Mouse (Mus musculus) CH12.LX (cell line): ENCODE measurements around the gene Clec3b. TPM values are rescaled to one million over a fixed set of nuclear protein-coding genes. Genes with fewer than 3 reads are reported as not detected.

Experiments used
- DNase-seq: peaks from one replicate; pipeline ENCODE4 v3.0.0-alpha.2; 2013; ENCODE audit errors: extremely low read depth
- H3K27ac ChIP-seq: 2 replicates; pipeline ENCODE4 v1.5.1; 2012; ENCODE audit warnings: low read depth, mild to moderate bottlenecking, control low read depth, moderate library complexity; ENCODE audit not compliant: insufficient read depth
- H3K27me3 ChIP-seq: replicated peaks from 2 replicates; pipeline ENCODE3; 2012; ENCODE audit warnings: inconsistent platforms
- H3K36me3 ChIP-seq, 2 experiments: replicated peaks in 1 of 2; 2 replicates each; pipeline versions ENCODE3 to v1.6.1; 2012; ENCODE audit warnings: inconsistent platforms in 1 of 2, low read length in 1 of 2, mild to moderate bottlenecking in 1 of 2, mixed read lengths in 1 of 2, moderate library complexity in 1 of 2; ENCODE audit not compliant: control insufficient read depth in 1 of 2, insufficient read depth in 1 of 2
- H3K4me1 ChIP-seq, 2 experiments: 2 replicates each; pipeline ENCODE4 v1.6.1; 2012; ENCODE audit warnings: inconsistent platforms in 1 of 2, moderate library complexity in 1 of 2; ENCODE audit not compliant: insufficient read depth in 2 of 2, control insufficient read depth in 1 of 2
- H3K4me2 ChIP-seq: 2 replicates; pipeline ENCODE4 v1.6.1; 2012; ENCODE audit warnings: low read depth, mild to moderate bottlenecking, control low read depth; ENCODE audit not compliant: poor library complexity, insufficient read depth, severe bottlenecking
- H3K4me3 ChIP-seq, 3 experiments: fragments of 150-350 bp in 1 of 3; sonication (generic) in 1 of 3; replicated peaks in 1 of 3; 2 replicates each; pipeline versions ENCODE3 to v1.5.1; 2011 to 2012; ENCODE audit warnings: low read depth in 2 of 3, low read length in 2 of 3, mild to moderate bottlenecking in 2 of 3, moderate library complexity in 2 of 3, control low read depth in 1 of 3, improper control_type of control experiment in 1 of 3, inconsistent platforms in 1 of 3, mixed read lengths in 1 of 3; ENCODE audit not compliant: poor library complexity in 1 of 3
- H3K79me2 ChIP-seq: replicated peaks from 2 replicates; pipeline ENCODE4 v1.6.1; 2012; ENCODE audit warnings: mild to moderate bottlenecking, moderate library complexity; ENCODE audit not compliant: control insufficient read depth, poor library complexity, insufficient read depth, severe bottlenecking; ENCODE audit errors: extremely low read depth
- H3K9ac ChIP-seq: 2 replicates; pipeline ENCODE4 v1.6.1; 2012; ENCODE audit warnings: low read depth, mild to moderate bottlenecking, control low read depth, moderate library complexity; ENCODE audit not compliant: insufficient read depth
- H3K9me3 ChIP-seq: replicated peaks from 2 replicates; pipeline ENCODE3; 2012; ENCODE audit warnings: low read length, inconsistent platforms, mixed read lengths
- BHLHE40 ChIP-seq: IDR thresholded peaks from 2 replicates; pipeline ENCODE4 v1.6.1; 2011; ENCODE audit warnings: mild to moderate bottlenecking, low read depth, low read length, improper control_type of control experiment
- CHD1 ChIP-seq: IDR thresholded peaks from 2 replicates; pipeline ENCODE4 v1.6.1; 2012; ENCODE audit warnings: low read depth, low read length, improper control_type of control experiment, inconsistent platforms
- CHD2 ChIP-seq: IDR thresholded peaks from 2 replicates; pipeline ENCODE4 v1.6.1; 2011; ENCODE audit warnings: low read length, improper control_type of control experiment
- E2F4 ChIP-seq: IDR thresholded peaks from 2 replicates; pipeline ENCODE4 v1.6.1; 2011; ENCODE audit warnings: low read depth, low read length, improper control_type of control experiment; ENCODE audit not compliant: insufficient replicate concordance
- EP300 ChIP-seq: IDR thresholded peaks from 2 replicates; pipeline ENCODE4 v1.6.1; 2011; ENCODE audit warnings: low read length, improper control_type of control experiment
- ETS1 ChIP-seq: conservative IDR thresholded peaks from 2 replicates; pipeline ENCODE4 v1.6.1; 2012; ENCODE audit warnings: low read depth, mild to moderate bottlenecking, inconsistent platforms, low read length, improper control_type of control experiment, moderate library complexity
- IRF4 ChIP-seq: IDR thresholded peaks from 2 replicates; pipeline ENCODE4 v1.6.1; 2014; ENCODE audit warnings: low read depth, mild to moderate bottlenecking, inconsistent platforms, low read length, improper control_type of control experiment
- JUN ChIP-seq: IDR thresholded peaks from 2 replicates; pipeline ENCODE4 v1.6.1; 2011; ENCODE audit warnings: low read depth, mild to moderate bottlenecking, low read length, improper control_type of control experiment, moderate library complexity; ENCODE audit not compliant: insufficient read depth
- JUND ChIP-seq: conservative IDR thresholded peaks from 2 replicates; pipeline ENCODE4 v1.6.1; 2011; ENCODE audit warnings: low read depth, low read length, improper control_type of control experiment
- KAT2A ChIP-seq: IDR thresholded peaks from 2 replicates; pipeline ENCODE4 v1.6.1; 2012; ENCODE audit warnings: low read length, improper control_type of control experiment, inconsistent platforms; ENCODE audit not compliant: insufficient replicate concordance
- MAFK ChIP-seq: IDR thresholded peaks from 2 replicates; pipeline ENCODE4 v1.6.1; 2011; ENCODE audit warnings: low read length, improper control_type of control experiment; ENCODE audit not compliant: insufficient replicate concordance
- MAX ChIP-seq: IDR thresholded peaks from 2 replicates; pipeline ENCODE4 v1.6.1; 2011; ENCODE audit warnings: low read length, improper control_type of control experiment
- MAZ ChIP-seq: IDR thresholded peaks from 2 replicates; pipeline ENCODE4 v1.6.1; 2012; ENCODE audit warnings: low read depth, mild to moderate bottlenecking, inconsistent platforms, low read length, improper control_type of control experiment, moderate library complexity
- MXI1 ChIP-seq: IDR thresholded peaks from 2 replicates; pipeline ENCODE4 v1.6.1; 2011; ENCODE audit warnings: mild to moderate bottlenecking, low read depth, low read length, improper control_type of control experiment
- MYC ChIP-seq: IDR thresholded peaks from 2 replicates; pipeline ENCODE4 v1.6.1; 2011; ENCODE audit warnings: low read depth, mild to moderate bottlenecking, improper control_type of control experiment, low read length
- NELFE ChIP-seq: IDR thresholded peaks from 2 replicates; pipeline ENCODE4 v1.6.1; 2011; ENCODE audit warnings: low read depth, low read length, improper control_type of control experiment
- NRF1 ChIP-seq: IDR thresholded peaks from 2 replicates; pipeline ENCODE4 v1.6.1; 2014; ENCODE audit warnings: low read depth, mild to moderate bottlenecking, inconsistent platforms, low read length, improper control_type of control experiment, moderate library complexity
- POLR2A ChIP-seq: IDR thresholded peaks from 2 replicates; pipeline ENCODE4 v1.6.1; 2011; ENCODE audit warnings: low read depth, mild to moderate bottlenecking, improper control_type of control experiment, low read length
- RCOR1 ChIP-seq: conservative IDR thresholded peaks from 2 replicates; pipeline ENCODE4 v1.6.1; 2012; ENCODE audit warnings: low read depth, mild to moderate bottlenecking, inconsistent platforms, low read length, improper control_type of control experiment
- SIN3A ChIP-seq: IDR thresholded peaks from 2 replicates; pipeline ENCODE4 v1.6.1; 2012; ENCODE audit warnings: low read length, improper control_type of control experiment, inconsistent platforms
- UBTF ChIP-seq: IDR thresholded peaks from 2 replicates; pipeline ENCODE4 v1.6.1; 2012; ENCODE audit warnings: low read depth, mild to moderate bottlenecking, inconsistent platforms, low read length, improper control_type of control experiment, moderate library complexity
- USF1 ChIP-seq: IDR thresholded peaks from 2 replicates; pipeline ENCODE4 v1.6.1; 2014; ENCODE audit warnings: low read depth, mild to moderate bottlenecking, inconsistent platforms, low read length, improper control_type of control experiment
- USF2 ChIP-seq: conservative IDR thresholded peaks from 2 replicates; pipeline ENCODE4 v1.6.1; 2011; ENCODE audit warnings: low read depth, low read length, improper control_type of control experiment
- ZC3H11A ChIP-seq: IDR thresholded peaks from 2 replicates; pipeline ENCODE4 v1.6.1; 2012; ENCODE audit warnings: low read depth, mild to moderate bottlenecking, inconsistent platforms, low read length, improper control_type of control experiment
- ZKSCAN1 ChIP-seq: IDR thresholded peaks from 2 replicates; pipeline ENCODE4 v1.6.1; 2012; ENCODE audit warnings: low read depth, inconsistent platforms, low read length, improper control_type of control experiment, borderline replicate concordance
- ZMIZ1 ChIP-seq: IDR thresholded peaks from 2 replicates; pipeline ENCODE4 v1.6.1; 2012; ENCODE audit warnings: low read depth, mild to moderate bottlenecking, inconsistent platforms, low read length, improper control_type of control experiment
- dilution Hi-C: fragments of 300-500 bp; cut with MboI; formaldehyde crosslinking; loops from 2 replicates; pipeline ENCODE4 v1.14.3; 2020; ENCODE audit warnings: low sequenced_read_pairs; ENCODE audit not compliant: extremely low pct_unique_long_range_greater_than_20kb, extremely low pct_ligation_motif_present
- in situ Hi-C: fragments of 300-500 bp; cut with MboI; formaldehyde crosslinking; loops from 3 replicates; pipeline ENCODE4 v1.14.3; 2019; ENCODE audit warnings: low sequenced_read_pairs, low pct_ligation_motif_present, low pct_unique_long_range_greater_than_20kb, mixed read lengths
- polyA plus RNA-seq: library from polyadenylated mRNA; unstranded; fragments of >175 nt; gene quantifications from 2 replicates; pipeline ENCODE4 v1.2.1, GENCODE M21; 2012; ENCODE audit warnings: low read depth; ENCODE audit not compliant: insufficient read length
- total RNA-seq, 2 experiments: library from RNA; depleted of rRNA; stranded (reverse); fragments of 300-350 nt in 1 of 2; fragments of >200 nt in 1 of 2; gene quantifications; 2 replicates each; pipeline ENCODE4 v1.2.3; 2012 to 2014

Gene Clec3b
- total and polyA plus RNA-seq, 3 experiments = 0.31 TPM; not detected in 2

DNA sequence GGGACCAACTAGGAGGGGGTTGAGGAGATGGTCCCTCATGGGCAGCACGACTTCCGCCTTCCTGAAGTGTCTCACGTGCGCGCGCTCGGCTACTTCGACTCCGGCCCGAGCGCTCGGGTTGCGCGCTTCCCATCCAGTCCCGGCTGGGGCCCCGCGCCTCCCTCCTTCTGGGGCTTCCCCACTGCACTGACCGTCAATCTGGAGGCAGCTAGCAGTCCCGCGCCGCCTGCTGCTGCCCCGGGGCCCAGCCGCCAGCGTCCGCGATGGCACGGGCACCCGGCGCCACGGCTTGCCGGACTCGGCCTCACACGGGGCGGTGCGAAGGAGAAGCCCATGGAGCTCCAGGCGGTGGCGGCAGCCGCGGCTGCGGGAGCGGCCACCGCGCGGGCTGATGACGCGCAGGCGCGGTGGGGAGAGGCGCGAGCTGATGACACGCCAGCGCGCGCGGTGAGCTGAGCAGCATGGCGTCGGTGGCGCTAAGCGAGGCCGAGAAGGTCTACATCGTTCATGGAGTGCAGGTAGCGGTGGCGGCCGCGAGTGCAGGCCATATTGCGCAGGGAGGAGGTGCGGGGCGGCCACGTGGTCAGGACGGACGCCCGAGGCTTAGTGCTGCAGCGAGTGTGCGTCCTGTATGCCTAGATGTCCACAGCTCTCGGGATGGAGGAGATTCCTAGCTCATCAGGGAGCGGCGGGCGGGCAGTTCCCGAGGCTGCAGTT lies 37.8 kb upstream of the Clec3b start, which contains the start of the genes Zdhhc3 and Exosc7 (continued):
- TF ChIP-seq ETS1 (0 out of 2 replicates have a peak, but pooled peaks have one; percentile 4), USF1 (no peak; the same call in 1 of the 2 replicates), MAFK (no peak), ZMIZ1 (peak; percentile 77; the same call in 1 of the 2 replicates), MXI1 (peak; percentile 90), NELFE (peak; percentile 97), MYC (peak; percentile 57), ZC3H11A (no peak), CHD2 (no peak), EP300 (no peak), IRF4 (peak; percentile 53; the same call in 1 of the 2 replicates), E2F4 (no peak), ZKSCAN1 (no peak; the same call in 1 of the 2 replicates), BHLHE40 (peak; percentile 94)

GRCm38 (mm10) chr9:123113931-123114330 lies 36.8 kb upstream of the Clec3b start:
- peaks cover 54% of the 10 kb centered on the region for H3K79me2 ChIP-seq
- no peak for DNase-seq
- no peaks in the 10 kb centered on the region for H3K27me3 ChIP-seq
- H3K4me1 ChIP-seq = peaks cover 0 to 48% of the 10 kb centered on the region in 2 experiments; a peak in 2 of 4 replicates
- H3K9ac ChIP-seq = peak overlapping the region; percentile 87
- no peak overlapping the region for H3K27ac ChIP-seq
- H3K4me3 ChIP-seq = peak overlapping the region; percentile 91 to 98 (median 93)
- H3K36me3 ChIP-seq = peaks cover 17 to 57% of the 10 kb centered on the region in 2 experiments
- in situ Hi-C loops (no loop called here), dilution Hi-C loops (no loop called here)
- H3K4me2 ChIP-seq = peak overlapping the region; percentile 90
- no peaks in the 10 kb centered on the region for H3K9me3 ChIP-seq
- TF ChIP-seq ZKSCAN1 (no peak), EP300 (no peak), CHD1 (no peak), POLR2A (no peak), JUN (no peak), MAX (no peak), ETS1 (no peak), IRF4 (no peak), MAZ (no peak), JUND (no peak), KAT2A (no peak), SIN3A (no peak), USF1 (no peak), UBTF (no peak), NRF1 (no peak), RCOR1 (no peak), USF2 (no peak)
